Mouse (Mus musculus): ENCODE data around the gene Sem1.

GRCm38 (mm10) chr6:6578304-6579149 lies at the start of gene Sem1:
- TF ChIP-seq CTCF (IDR thresholded peaks at IDR 0.05; ENCODE audit: control insufficient read depth, insufficient read depth, low read length) (no peak), POLR2A (IDR thresholded peaks at IDR 0.05; ENCODE audit: borderline replicate concordance, control insufficient read depth, low read depth, low read length) (peak; percentile 62; the same call in 1 of the 2 replicates)
